Mouse (Mus musculus) urinary bladder, postnatal 36 days (tissue): Measurements from ENCODE around the gene Fam229a.
"Not testable (repeated sequence)": the region's sequence is repeated elsewhere in the genome, so short reads cannot be mapped to it uniquely, and the experiment has no call there.

Experiments used
- DNase-seq, 2 experiments: peaks; one replicate each; pipeline ENCODE4 v3.0.0; 2022; ENCODE audit warnings: low spot score in 2 of 2, mixed read lengths in 1 of 2

Fam229a gene

GRCm38 (mm10) chr4:129518519-129518918 is 27.5 kb downstream of the Fam229a start:
- no peak for DNase-seq

- no peak for DNase-seq
These were observed 34.3 kb downstream of the Fam229a start for GRCm38 (mm10) chr4:129525338-129525737.

GRCm38 (mm10) chr4:129525889-129526288 is 34.9 kb downstream of the Fam229a start:
- no peak for DNase-seq

- not testable (repeated sequence) for DNase-seq
These were observed 37.9 kb downstream of the Fam229a start for GRCm38 (mm10) chr4:129528901-129529300.

GRCm38 (mm10) chr4:129540012-129540411 is 49.0 kb downstream of the Fam229a start:
- DNase-seq = no peak
